13 mouse cellular contexts compared by ENCODE assay signal in the genomic region with DNA sequence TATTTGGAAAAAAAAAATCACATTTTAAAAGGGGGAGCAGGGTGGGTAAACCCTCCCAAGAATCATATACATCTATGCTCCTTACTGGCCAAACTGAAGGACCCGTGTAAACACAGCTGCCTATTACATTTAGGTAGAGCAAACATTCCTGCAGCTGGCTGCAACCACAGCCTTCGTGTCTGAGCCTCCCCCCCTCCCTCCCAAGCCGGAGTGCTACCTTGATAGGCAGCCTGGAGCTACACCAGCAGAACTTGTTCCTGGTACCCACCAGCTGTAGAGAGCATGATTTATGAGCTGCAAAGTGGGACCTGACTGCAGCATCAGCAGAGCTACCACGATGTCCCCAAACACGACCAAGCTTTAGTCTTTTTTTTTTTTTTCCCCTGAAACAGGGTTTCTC. TPM values are rescaled to one million over a fixed set of nuclear protein-coding genes. Genes with fewer than 3 reads are reported as not detected.
DNase-seq lines count a peak whose midpoint lies in the region; ATAC-seq and TF ChIP-seq lines count a peak whose summit lies in the region.
"Had no signal": no experiment of that assay in that cellular context is flagged by ENCODE, and none has a peak within 500 bp of the region (broad histone marks: within the 10 kb centered on the region; RNA-seq: fewer than 3 reads in every experiment).

No protein-coding gene starts in this region.

- 51% methylated on average over 5 of the region's 5 CpGs for WGBS in embryonic facial prominence, embryonic 13.5 days
- 55% methylated on average over 5 of the region's 5 CpGs for WGBS in embryonic facial prominence, embryonic 10.5 days
- 12% methylated on average over 5 of the region's 5 CpGs for WGBS in intestine, embryonic 14.5 days
- WGBS in intestine, postnatal 0 days: 16% methylated on average over 5 of the region's 5 CpGs
- 16% methylated on average over 5 of the region's 5 CpGs for WGBS in intestine, embryonic 15.5 days
- 9% methylated on average over 5 of the region's 5 CpGs for WGBS in stomach, embryonic 16.5 days
- WGBS in midbrain, embryonic 10.5 days: 55% methylated on average over 5 of the region's 5 CpGs

- no peak overlapping the region for H3K27ac ChIP-seq in embryonic facial prominence, embryonic 13.5 days
- H3K27ac ChIP-seq in embryonic facial prominence, embryonic 10.5 days (replicated peaks): no peak overlapping the region
- no peak overlapping the region for H3K27ac ChIP-seq in intestine, embryonic 14.5 days (ENCODE audit: low read depth)
- no peak overlapping the region for H3K27ac ChIP-seq in intestine, postnatal 0 days (ENCODE audit: low read depth, low read length)
- no peak overlapping the region for H3K27ac ChIP-seq in intestine, embryonic 15.5 days
- H3K27ac ChIP-seq in stomach, embryonic 16.5 days (ENCODE audit: low read length): no peak overlapping the region
- H3K27ac ChIP-seq in midbrain, embryonic 10.5 days (replicated peaks): no peak overlapping the region
- H3K27ac ChIP-seq: embryonic facial prominence, embryonic 12.5 days; forebrain, embryonic 15.5 days; limb, embryonic 15.5 days had no signal

- H3K4me2 ChIP-seq in embryonic facial prominence, embryonic 13.5 days: no peak overlapping the region
- no peak overlapping the region for H3K4me2 ChIP-seq in intestine, embryonic 14.5 days (ENCODE audit: low read length)
- no peak overlapping the region for H3K4me2 ChIP-seq in intestine, postnatal 0 days (replicated peaks; ENCODE audit: low read depth)
- H3K4me2 ChIP-seq in intestine, embryonic 15.5 days (replicated peaks): no peak overlapping the region
- no peak overlapping the region for H3K4me2 ChIP-seq in stomach, embryonic 16.5 days (ENCODE audit: low read depth, low read length)
- H3K4me2 ChIP-seq: embryonic facial prominence, embryonic 12.5 days; forebrain, embryonic 15.5 days; limb, embryonic 15.5 days had no signal

- no peak for TF ChIP-seq CTCF in intestine, postnatal 0 days (IDR thresholded peaks at IDR 0.05; ENCODE audit: low read depth)

- H3K4me1 ChIP-seq in embryonic facial prominence, embryonic 13.5 days: peaks cover 15% of the 10 kb centered on the region
- peaks cover 40% of the 10 kb centered on the region for H3K4me1 ChIP-seq in embryonic facial prominence, embryonic 10.5 days
- H3K4me1 ChIP-seq in intestine, embryonic 14.5 days (replicated peaks; ENCODE audit: control insufficient read depth, insufficient read depth, low read length): peaks cover 27% of the 10 kb centered on the region
- H3K4me1 ChIP-seq in intestine, postnatal 0 days (replicated peaks; ENCODE audit: control insufficient read depth, insufficient read depth, low read length): no peaks in the 10 kb centered on the region
- peaks cover 13% of the 10 kb centered on the region; the same call in 1 of the 2 replicates for H3K4me1 ChIP-seq in intestine, embryonic 15.5 days (replicated peaks)
- peaks cover 9% of the 10 kb centered on the region for H3K4me1 ChIP-seq in stomach, embryonic 16.5 days (ENCODE audit: control insufficient read depth, insufficient read depth, low read length)
- H3K4me1 ChIP-seq in midbrain, embryonic 10.5 days: peaks cover 35% of the 10 kb centered on the region

- no peak for DNase-seq in embryonic facial prominence, embryonic 10.5 days (ENCODE audit: low spot score)
- DNase-seq in intestine, embryonic 14.5 days (ENCODE audit: low spot score): no peak
- no peak for DNase-seq in kidney, adult 18-20 months
- no peak for DNase-seq in midbrain, embryonic 10.5 days (ENCODE audit: low spot score)
- DNase-seq: cerebellum, adult 9-11 months; kidney, adult 9 months had no signal

- no peaks in the 10 kb centered on the region for H3K36me3 ChIP-seq in embryonic facial prominence, embryonic 13.5 days
- H3K36me3 ChIP-seq in embryonic facial prominence, embryonic 10.5 days (replicated peaks): no peaks in the 10 kb centered on the region
- H3K36me3 ChIP-seq in intestine, embryonic 14.5 days (ENCODE audit: control insufficient read depth, insufficient read depth, low read length): no peaks in the 10 kb centered on the region
- H3K36me3 ChIP-seq in intestine, postnatal 0 days (ENCODE audit: control insufficient read depth, insufficient read depth): peaks cover 6% of the 10 kb centered on the region; the same call in 1 of the 2 replicates
- no peaks in the 10 kb centered on the region for H3K36me3 ChIP-seq in intestine, embryonic 15.5 days
- no peaks in the 10 kb centered on the region for H3K36me3 ChIP-seq in stomach, embryonic 16.5 days (ENCODE audit: control insufficient read depth, insufficient read depth, low read length)
- H3K36me3 ChIP-seq in midbrain, embryonic 10.5 days: no peaks in the 10 kb centered on the region
- H3K36me3 ChIP-seq: embryonic facial prominence, embryonic 12.5 days; forebrain, embryonic 15.5 days; limb, embryonic 15.5 days had no signal

- H3K4me3 ChIP-seq in embryonic facial prominence, embryonic 13.5 days: no peak overlapping the region
- no peak overlapping the region for H3K4me3 ChIP-seq in embryonic facial prominence, embryonic 10.5 days
- no peak overlapping the region for H3K4me3 ChIP-seq in intestine, embryonic 14.5 days (ENCODE audit: low read depth, low read length)
- H3K4me3 ChIP-seq in intestine, postnatal 0 days (ENCODE audit: low read depth, low read length): no peak overlapping the region
- H3K4me3 ChIP-seq in intestine, embryonic 15.5 days (replicated peaks): no peak overlapping the region
- H3K4me3 ChIP-seq in stomach, embryonic 16.5 days (replicated peaks; ENCODE audit: low read length): no peak overlapping the region
- no peak overlapping the region for H3K4me3 ChIP-seq in midbrain, embryonic 10.5 days
- H3K4me3 ChIP-seq: embryonic facial prominence, embryonic 12.5 days; forebrain, embryonic 15.5 days; limb, embryonic 15.5 days had no signal

- peak; percentile 57 for ATAC-seq in embryonic facial prominence, embryonic 13.5 days (ENCODE audit: insufficient number of reproducible peaks, insufficient read depth, low FRiP score, low TSS enrichment, low read depth)
- 0 out of 2 replicates have a peak, but pooled peaks have one; percentile 35 for ATAC-seq in intestine, embryonic 14.5 days (replicated peaks; ENCODE audit: low FRiP score, low TSS enrichment, low read depth)
- no peak for ATAC-seq in intestine, postnatal 0 days
- peak; percentile 59 for ATAC-seq in intestine, embryonic 15.5 days
- ATAC-seq in stomach, embryonic 16.5 days (ENCODE audit: insufficient read depth, low FRiP score): peak; percentile 72; the same call in 1 of the 2 replicates
- ATAC-seq: forebrain, embryonic 15.5 days had no signal

- H3K27me3 ChIP-seq in embryonic facial prominence, embryonic 13.5 days: no peaks in the 10 kb centered on the region
- peaks cover 10% of the 10 kb centered on the region; the same call in 1 of the 2 replicates for H3K27me3 ChIP-seq in embryonic facial prominence, embryonic 10.5 days (replicated peaks; ENCODE audit: low read depth, poor library complexity, severe bottlenecking)
- no peaks in the 10 kb centered on the region for H3K27me3 ChIP-seq in intestine, embryonic 14.5 days (replicated peaks; ENCODE audit: control insufficient read depth, insufficient read depth, low read length)
- H3K27me3 ChIP-seq in intestine, postnatal 0 days (replicated peaks; ENCODE audit: control insufficient read depth, insufficient read depth, low read length): no peaks in the 10 kb centered on the region
- H3K27me3 ChIP-seq in intestine, embryonic 15.5 days (replicated peaks): no peaks in the 10 kb centered on the region
- H3K27me3 ChIP-seq in stomach, embryonic 16.5 days (ENCODE audit: control insufficient read depth, insufficient read depth, low read length): no peaks in the 10 kb centered on the region
- H3K27me3 ChIP-seq in midbrain, embryonic 10.5 days (ENCODE audit: low read depth, poor library complexity, severe bottlenecking): peaks cover 21% of the 10 kb centered on the region
- H3K27me3 ChIP-seq: embryonic facial prominence, embryonic 12.5 days; forebrain, embryonic 15.5 days; limb, embryonic 15.5 days had no signal

- H3K9ac ChIP-seq in embryonic facial prominence, embryonic 13.5 days: no peak overlapping the region
- H3K9ac ChIP-seq in intestine, embryonic 14.5 days (ENCODE audit: low read length): no peak overlapping the region
- no peak overlapping the region for H3K9ac ChIP-seq in intestine, postnatal 0 days (ENCODE audit: low read depth, low read length)
- H3K9ac ChIP-seq in intestine, embryonic 15.5 days: no peak overlapping the region
- H3K9ac ChIP-seq in stomach, embryonic 16.5 days (ENCODE audit: low read length): no peak overlapping the region
- H3K9ac ChIP-seq: embryonic facial prominence, embryonic 12.5 days; forebrain, embryonic 15.5 days; limb, embryonic 15.5 days had no signal

- H3K9me3 ChIP-seq in embryonic facial prominence, embryonic 13.5 days: no peaks in the 10 kb centered on the region
- H3K9me3 ChIP-seq in embryonic facial prominence, embryonic 10.5 days: no peaks in the 10 kb centered on the region
- no peaks in the 10 kb centered on the region for H3K9me3 ChIP-seq in intestine, embryonic 14.5 days (ENCODE audit: control insufficient read depth, low read length)
- no peaks in the 10 kb centered on the region for H3K9me3 ChIP-seq in intestine, postnatal 0 days (ENCODE audit: control insufficient read depth)
- no peaks in the 10 kb centered on the region for H3K9me3 ChIP-seq in intestine, embryonic 15.5 days
- no peaks in the 10 kb centered on the region for H3K9me3 ChIP-seq in stomach, embryonic 16.5 days (replicated peaks; ENCODE audit: control insufficient read depth, low read length)
- H3K9me3 ChIP-seq in midbrain, embryonic 10.5 days (replicated peaks): no peaks in the 10 kb centered on the region
- H3K9me3 ChIP-seq: embryonic facial prominence, embryonic 12.5 days; forebrain, embryonic 15.5 days; limb, embryonic 15.5 days had no signal

RNA-seq across cellular contexts. Expression of a gene that starts 9.9 kb away (rescaled TPM):
- 10.4 and 10.7 TPM in 2 replicates for polyA plus RNA-seq in embryonic facial prominence, embryonic 13.5 days (2015; fragmentation: Nextera tagmentation; extraction: Ambion mirVana)
- polyA plus RNA-seq in embryonic facial prominence, embryonic 10.5 days (2016; fragmentation: Nextera tagmentation; extraction: Ambion mirVana): 12.3 and 13.5 TPM in 2 replicates
- polyA plus RNA-seq in intestine, embryonic 14.5 days (2014; fragmentation: Nextera tagmentation; extraction: Ambion mirVana): 13.6 and 14.5 TPM in 2 replicates
- 11.9 and 12.5 TPM in 2 replicates for polyA plus RNA-seq in intestine, postnatal 0 days (2015; fragmentation: Nextera tagmentation; extraction: Ambion mirVana)
- polyA plus RNA-seq in intestine, embryonic 15.5 days (2015; fragmentation: Nextera tagmentation; extraction: Ambion mirVana): 10.8 and 11.2 TPM in 2 replicates
- polyA plus RNA-seq in stomach, embryonic 16.5 days (2015; fragmentation: Nextera tagmentation; extraction: Ambion mirVana): 9.8 and 10.7 TPM in 2 replicates
- 14.4 and 15.2 TPM in 2 replicates for polyA plus RNA-seq in midbrain, embryonic 10.5 days (2016; fragmentation: Nextera tagmentation; extraction: Ambion mirVana)
